Mouse (Mus musculus): ENCODE data around the gene Cyp4a31.
"Not testable (repeated sequence)": the region's sequence is repeated elsewhere in the genome, so short reads cannot be mapped to it uniquely, and the experiment has no call there.

The Cyp4a31 gene

GRCm38 (mm10) chr4:115563401-115563800, at the start of gene Cyp4a31:
Gene Cyp4a31, plus strand, starts transcription at chr4:115563649.
- no peak for DNase-seq (ENCODE audit: low read depth)

- DNase-seq (ENCODE audit: low read depth) = not testable (repeated sequence)
Observed at GRCm38 (mm10) chr4:115513964-115514363, 49.5 kb upstream of the Cyp4a31 start.

GRCm38 (mm10) chr4:115518000-115518399, 45.4 kb upstream of the Cyp4a31 start, which contains the start of gene Cyp4a10:
Gene Cyp4a10, plus strand, starts transcription at chr4:115518264.
- DNase-seq (ENCODE audit: low read depth) = not testable (repeated sequence)

GRCm38 (mm10) chr4:115519444-115519843, 44.0 kb upstream of the Cyp4a31 start:
- no peak for DNase-seq (ENCODE audit: low read depth)

GRCm38 (mm10) chr4:115521766-115522165, 41.7 kb upstream of the Cyp4a31 start:
- DNase-seq (ENCODE audit: low read depth) = no peak

GRCm38 (mm10) chr4:115545101-115545500, 18.3 kb upstream of the Cyp4a31 start:
- no peak for DNase-seq (ENCODE audit: low read depth)

- no peak for DNase-seq (ENCODE audit: low read depth)
Observed at GRCm38 (mm10) chr4:115546141-115546828, 17.2 kb upstream of the Cyp4a31 start.

GRCm38 (mm10) chr4:115552726-115553125, 10.7 kb upstream of the Cyp4a31 start:
- no peak for DNase-seq (ENCODE audit: low read depth)

- no peak for DNase-seq (ENCODE audit: low read depth)
Observed at GRCm38 (mm10) chr4:115555513-115555912, 7.9 kb upstream of the Cyp4a31 start.

GRCm38 (mm10) chr4:115557861-115558561, 5.4 kb upstream of the Cyp4a31 start:
- DNase-seq (ENCODE audit: low read depth) = no peak

- not testable (repeated sequence) for DNase-seq (ENCODE audit: low read depth)
Observed at GRCm38 (mm10) chr4:115561236-115561635, 2.2 kb upstream of the Cyp4a31 start.

GRCm38 (mm10) chr4:115564469-115565225, 1.2 kb downstream of the Cyp4a31 start:
- DNase-seq (ENCODE audit: low read depth) = not testable (repeated sequence)

GRCm38 (mm10) chr4:115575255-115575654, 11.8 kb downstream of the Cyp4a31 start:
- no peak for DNase-seq (ENCODE audit: low read depth)

- no peak for DNase-seq (ENCODE audit: low read depth)
Observed at GRCm38 (mm10) chr4:115575776-115576175, 12.3 kb downstream of the Cyp4a31 start.

GRCm38 (mm10) chr4:115583036-115583435, 19.6 kb downstream of the Cyp4a31 start:
- no peak for DNase-seq (ENCODE audit: low read depth)

GRCm38 (mm10) chr4:115596357-115596756, 32.9 kb downstream of the Cyp4a31 start:
- DNase-seq (ENCODE audit: low read depth) = no peak

GRCm38 (mm10) chr4:115596824-115597336, 33.4 kb downstream of the Cyp4a31 start:
- no peak for DNase-seq (ENCODE audit: low read depth)

- DNase-seq (ENCODE audit: low read depth) = not testable (repeated sequence)
Observed at GRCm38 (mm10) chr4:115600611-115601010, 37.2 kb downstream of the Cyp4a31 start, which contains the start of gene Cyp4a32. Gene Cyp4a32, plus strand, starts transcription at chr4:115600969.

- no peak for DNase-seq (ENCODE audit: low read depth)
Observed at GRCm38 (mm10) chr4:115614005-115614404, 50.6 kb downstream of the Cyp4a31 start.

GRCm38 (mm10) chr4:115625560-115625959, 62.1 kb downstream of the Cyp4a31 start:
- not testable (repeated sequence) for DNase-seq (ENCODE audit: low read depth)

Data from naive thymus-derived CD4-positive, alpha-beta T cell, adult 2 months (primary cell).